Mouse (Mus musculus) heart, postnatal 0 days (tissue): ENCODE measurements around the gene Sez6. TPM values are rescaled to one million over a fixed set of nuclear protein-coding genes. Genes with fewer than 3 reads are reported as not detected.

ENCODE experiments used
- ATAC-seq: fragments of 200-750 bp; cut with Nextera tagmentation; 2 replicates; pipeline ENCODE4 v1.8.0; 2017; ENCODE audit warnings: low read depth, moderate number of reproducible peaks, moderate library complexity; ENCODE audit not compliant: insufficient read depth
- DNase-seq: peaks from one replicate; pipeline ENCODE4 v3.0.0-alpha.2; 2016; ENCODE audit warnings: low spot score
- H3K27ac ChIP-seq: fragments of 300-500 bp; sonication (generic); 2 replicates; pipeline ENCODE4 v1.5.1; 2014; ENCODE audit warnings: low read depth, mild to moderate bottlenecking
- H3K27me3 ChIP-seq: fragments of 300-500 bp; sonication (generic); 2 replicates; pipeline ENCODE4 v1.6.1; 2014; ENCODE audit warnings: low read length, mixed read lengths; ENCODE audit not compliant: control insufficient read depth, insufficient read depth
- H3K36me3 ChIP-seq: fragments of 300-500 bp; sonication (generic); replicated peaks from 2 replicates; pipeline ENCODE4 v1.6.1; 2014; ENCODE audit warnings: low read length, mixed read lengths; ENCODE audit not compliant: control insufficient read depth, insufficient read depth
- H3K4me1 ChIP-seq: fragments of 300-500 bp; sonication (generic); 2 replicates; pipeline ENCODE4 v1.6.1; 2014; ENCODE audit warnings: antibody characterized with exemption; ENCODE audit not compliant: control insufficient read depth, insufficient read depth
- H3K4me2 ChIP-seq: fragments of 300-500 bp; sonication (generic); 2 replicates; pipeline ENCODE4 v1.6.1; 2014; ENCODE audit warnings: low read depth, mild to moderate bottlenecking, low read length, moderate library complexity
- H3K4me3 ChIP-seq: fragments of 300-500 bp; sonication (generic); 2 replicates; pipeline ENCODE4 v1.5.1; 2014; ENCODE audit warnings: low read depth, low read length
- H3K9ac ChIP-seq: fragments of 300-500 bp; sonication (generic); replicated peaks from 2 replicates; pipeline ENCODE4 v1.6.1; 2014; ENCODE audit warnings: low read depth, low read length, mixed read lengths
- H3K9me3 ChIP-seq: fragments of 300-500 bp; sonication (generic); replicated peaks from 2 replicates; pipeline ENCODE4 v1.6.1; 2016; ENCODE audit warnings: low read length; ENCODE audit not compliant: control insufficient read depth
- CTCF ChIP-seq: IDR thresholded peaks from 2 replicates; pipeline ENCODE4 v1.5.1; 2016; ENCODE audit warnings: antibody characterized with exemption, control low read depth, low read depth
- EP300 ChIP-seq: IDR thresholded peaks from 2 replicates; pipeline ENCODE4 v1.6.1; 2016; ENCODE audit warnings: antibody characterized with exemption, low read depth
- WGBS: fragments of 180-500 bp; shearing (Covaris S2); extraction: QIAGEN DNeasy Blood & Tissue Kit; methylation state at CpG from one replicate; pipeline ENCODE4 v1.1.7; 2014; 5-methylcytosine and 5-hydroxymethylcytosine counted together
- polyA plus RNA-seq: library from polyadenylated mRNA; unstranded; fragments of >200 nt; fragmentation: Nextera tagmentation; extraction: Ambion mirVana; gene quantifications from 2 replicates; pipeline ENCODE4 v1.2.1, GENCODE M21; 2015
- total RNA-seq: library from RNA; depleted of rRNA; stranded (reverse); fragments of >200 nt; gene quantifications from 2 replicates; pipeline ENCODE4 v1.2.3, GENCODE M21; 2014; ENCODE audit warnings: low replicate concordance; rRNA removed

Gene Sez6
- total RNA-seq (0.77 TPM in 1 of 2 replicates, not detected in the other), polyA plus RNA-seq (0.08 TPM in 1 of 2 replicates, not detected in the other)

- Histone ChIP-seq H3K36me3 (no peaks in the 10 kb centered on the region), H3K4me1 (peaks cover 7% of the 10 kb centered on the region; the same call in 1 of the 2 replicates)
These were observed at the start of gene Sez6 for GRCm38 (mm10) chr11:77930751-77931540. Gene Sez6 (plus strand): TSS chr11:77930800.

GRCm38 (mm10) chr11:77884524-77885245, 45.9 kb upstream of the Sez6 start:
- H3K9ac ChIP-seq = no peak overlapping the region
- no peaks in the 10 kb centered on the region for H3K36me3 ChIP-seq
- H3K4me1 ChIP-seq = 0 out of 2 replicates have a peak, but pooled peaks cover 15% of the 10 kb centered on the region
- TF ChIP-seq EP300 = no peak
- no peak for TF ChIP-seq CTCF
- WGBS = 32% methylated on average over 10 of the region's 10 CpGs
- peak overlapping the region; percentile 70 for H3K27ac ChIP-seq
- H3K27me3 ChIP-seq = no peaks in the 10 kb centered on the region
- H3K4me3 ChIP-seq = no peak overlapping the region
- DNase-seq (peak; percentile 67), ATAC-seq (peak; percentile 69)
- H3K4me2 ChIP-seq = peak overlapping the region; percentile 32; the same call in 1 of the 2 replicates
- H3K9me3 ChIP-seq = no peaks in the 10 kb centered on the region

More at GRCm38 (mm10) chr11:77930751-77931540, at the start of gene Sez6:
- peak; percentile 85 for ATAC-seq
- H3K4me2 ChIP-seq = peak within 1 kb of the TSS; percentile 68
- peaks cover 64% of the 10 kb centered on the region for H3K27me3 ChIP-seq
- TF ChIP-seq EP300 = no peak
- TF ChIP-seq CTCF = no peak
- no peaks in the 10 kb centered on the region for H3K9me3 ChIP-seq
- WGBS = under 1% methylated on average over 84 of the region's 94 CpGs
- H3K4me3 ChIP-seq = peak within 1 kb of the TSS; percentile 44
- peak; percentile 60 for DNase-seq
- H3K27ac ChIP-seq = no peak within 1 kb of the TSS
- no peak within 1 kb of the TSS for H3K9ac ChIP-seq

- Histone ChIP-seq H3K4me3 (no peak overlapping the region), H3K27me3 (no peaks in the 10 kb centered on the region), H3K9ac (no peak overlapping the region), H3K36me3 (no peaks in the 10 kb centered on the region), H3K4me1 (0 out of 2 replicates have a peak, but pooled peaks cover 15% of the 10 kb centered on the region), H3K27ac (peak overlapping the region; percentile 70), H3K4me2 (peak overlapping the region; percentile 32; the same call in 1 of the 2 replicates), H3K9me3 (no peaks in the 10 kb centered on the region)
- WGBS = 29% methylated on average over 8 of the region's 8 CpGs
- DNase-seq = no peak
- 0 out of 2 replicates have a peak, but pooled peaks have one; percentile 13 for ATAC-seq
- TF ChIP-seq CTCF = no peak
- no peak for TF ChIP-seq EP300
These were observed 45.4 kb upstream of the Sez6 start for GRCm38 (mm10) chr11:77885246-77885575.

GRCm38 (mm10) chr11:77887373-77887960, 43.1 kb upstream of the Sez6 start:
- no peak overlapping the region; the same call in 1 of the 2 replicates for H3K4me2 ChIP-seq
- no peak overlapping the region for H3K4me3 ChIP-seq

GRCm38 (mm10) chr11:77888846-77889245, 41.8 kb upstream of the Sez6 start:
- Histone ChIP-seq H3K27ac (no peak overlapping the region), H3K36me3 (no peaks in the 10 kb centered on the region), H3K27me3 (no peaks in the 10 kb centered on the region), H3K4me1 (peaks cover 22% of the 10 kb centered on the region), H3K4me3 (no peak overlapping the region), H3K4me2 (no peak overlapping the region), H3K9ac (no peak overlapping the region), H3K9me3 (no peaks in the 10 kb centered on the region)
- WGBS = 90% methylated on average over 5 of the region's 5 CpGs
- DNase-seq = no peak
- TF ChIP-seq CTCF (no peak), EP300 (no peak)
- ATAC-seq = no peak

More at GRCm38 (mm10) chr11:77887373-77887960, 43.1 kb upstream of the Sez6 start:
- H3K4me1 ChIP-seq = 0 out of 2 replicates have a peak, but pooled peaks cover 15% of the 10 kb centered on the region
- no peaks in the 10 kb centered on the region for H3K27me3 ChIP-seq
- DNase-seq (no peak), ATAC-seq (no peak)
- no peaks in the 10 kb centered on the region for H3K9me3 ChIP-seq
- TF ChIP-seq CTCF = no peak
- no peak overlapping the region for H3K9ac ChIP-seq
- 35% methylated on average over 17 of the region's 17 CpGs for WGBS
- H3K27ac ChIP-seq = no peak overlapping the region
- H3K36me3 ChIP-seq = no peaks in the 10 kb centered on the region
